Mouse (Mus musculus): ENCODE data around the gene Gng3. TPM values are rescaled to one million over a fixed set of nuclear protein-coding genes. Genes with fewer than 3 reads are reported as not detected.
"Not testable (repeated sequence)": the region's sequence is repeated elsewhere in the genome, so short reads cannot be mapped to it uniquely, and the experiment has no call there.

Gene Gng3
- polyA plus RNA-seq, 1 experiment from 2014 or later: 30.5 TPM

GRCm38 (mm10) chr19:8870838-8871237 lies 31.8 kb upstream of the Gng3 start:
- H3K27ac ChIP-seq: peak overlapping the region; percentile 84
- peak overlapping the region; percentile 98 for H3K9ac ChIP-seq
- 56% methylated on average over 9 of the region's 9 CpGs for WGBS
- H3K9me3 ChIP-seq: no peaks in the 10 kb centered on the region
- ATAC-seq (ENCODE audit: insufficient number of reproducible peaks, insufficient read depth, low FRiP score, low TSS enrichment): no peak; the same call in 1 of the 2 replicates
- H3K4me3 ChIP-seq: peak overlapping the region; percentile 98
- H3K27me3 ChIP-seq: no peaks in the 10 kb centered on the region
- H3K36me3 ChIP-seq: peaks cover 28% of the 10 kb centered on the region
- peaks cover 7% of the 10 kb centered on the region for H3K4me1 ChIP-seq
- H3K4me2 ChIP-seq (replicated peaks): peak overlapping the region; percentile 88

GRCm38 (mm10) chr19:8870381-8870780 lies 31.4 kb upstream of the Gng3 start:
- H3K4me3 ChIP-seq: peak overlapping the region; percentile 98; the same call in 1 of the 2 replicates
- not testable (repeated sequence) for H3K27ac ChIP-seq; H3K9ac ChIP-seq; H3K4me1 ChIP-seq; H3K9me3 ChIP-seq; H3K27me3 ChIP-seq; ATAC-seq (ENCODE audit: insufficient number of reproducible peaks, insufficient read depth, low FRiP score, low TSS enrichment)
- peak overlapping the region; percentile 88; the same call in 1 of the 2 replicates for H3K4me2 ChIP-seq (replicated peaks)
- H3K36me3 ChIP-seq: peaks cover 23% of the 10 kb centered on the region
- 63% methylated on average over 3 of the region's 3 CpGs for WGBS

DNA sequence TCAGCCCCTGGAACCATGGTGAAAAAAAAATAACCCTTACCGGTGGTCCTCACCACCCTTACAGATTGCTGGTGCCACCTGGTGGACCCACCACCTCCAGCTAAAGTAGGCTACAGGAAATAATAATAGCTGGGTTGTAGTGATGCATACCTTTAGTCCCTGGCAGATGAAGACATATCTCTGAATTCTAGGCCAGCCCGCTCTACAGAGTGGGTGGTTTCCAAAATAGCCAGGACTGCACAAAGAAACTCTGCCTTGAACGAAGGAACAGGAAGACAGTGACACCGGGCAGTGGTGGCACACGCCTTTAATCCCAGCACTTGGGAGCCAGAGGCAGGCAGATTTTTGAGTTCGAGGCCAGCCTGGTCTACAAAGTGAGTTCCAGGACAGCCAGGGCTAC lies 25.3 kb upstream of the Gng3 start:
- H3K9ac ChIP-seq: no peak overlapping the region
- H3K27ac ChIP-seq: no peak overlapping the region
- H3K4me2 ChIP-seq (replicated peaks): no peak overlapping the region
- H3K4me3 ChIP-seq: no peak overlapping the region
- no peaks in the 10 kb centered on the region for H3K4me1 ChIP-seq
- 85% methylated on average over 6 of the region's 6 CpGs for WGBS
- H3K27me3 ChIP-seq: no peaks in the 10 kb centered on the region
- no peaks in the 10 kb centered on the region for H3K9me3 ChIP-seq
- ATAC-seq (ENCODE audit: insufficient number of reproducible peaks, insufficient read depth, low FRiP score, low TSS enrichment): no peak
- no peaks in the 10 kb centered on the region for H3K36me3 ChIP-seq

DNA sequence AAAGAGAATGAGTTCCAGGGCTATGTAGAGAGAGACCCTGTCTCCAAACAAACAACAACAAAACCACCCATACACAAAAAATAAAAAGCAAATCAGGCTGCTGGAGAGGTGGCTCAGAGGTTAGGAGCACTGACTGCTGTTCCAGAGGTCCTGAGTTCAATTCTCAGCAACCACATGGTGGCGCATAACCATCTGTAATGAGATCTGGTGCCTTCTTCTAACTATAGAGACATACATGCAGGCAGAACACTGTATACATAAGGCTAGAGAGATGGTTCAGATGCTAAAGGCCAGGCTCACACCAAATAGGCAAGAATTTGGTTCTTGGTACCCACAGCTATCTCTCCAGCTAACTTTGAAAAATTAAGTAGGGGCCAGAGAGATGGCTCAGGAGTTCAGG lies 20.0 kb upstream of the Gng3 start:
- Histone ChIP-seq H3K4me2 (replicated peaks) (no peak overlapping the region), H3K4me1 (no peaks in the 10 kb centered on the region), H3K9ac (no peak overlapping the region), H3K4me3 (no peak overlapping the region), H3K27me3 (no peaks in the 10 kb centered on the region), H3K36me3 (no peaks in the 10 kb centered on the region), H3K27ac (no peak overlapping the region), H3K9me3 (no peaks in the 10 kb centered on the region)
- ATAC-seq (ENCODE audit: insufficient number of reproducible peaks, insufficient read depth, low FRiP score, low TSS enrichment): no peak
- WGBS: 11% methylated on average over 1 of the region's 1 CpGs

GRCm38 (mm10) chr19:8857689-8858088 lies 18.7 kb upstream of the Gng3 start:
- no peak overlapping the region for H3K4me2 ChIP-seq (replicated peaks)
- H3K9ac ChIP-seq: no peak overlapping the region
- H3K4me1 ChIP-seq: no peaks in the 10 kb centered on the region
- H3K27me3 ChIP-seq: no peaks in the 10 kb centered on the region
- H3K9me3 ChIP-seq: no peaks in the 10 kb centered on the region
- WGBS: 40% methylated on average over 4 of the region's 4 CpGs
- H3K36me3 ChIP-seq: no peaks in the 10 kb centered on the region
- no peak overlapping the region for H3K27ac ChIP-seq
- no peak overlapping the region for H3K4me3 ChIP-seq
- no peak for ATAC-seq (ENCODE audit: insufficient number of reproducible peaks, insufficient read depth, low FRiP score, low TSS enrichment)

GRCm38 (mm10) chr19:8853117-8853516 lies 14.1 kb upstream of the Gng3 start:
- Histone ChIP-seq H3K27me3 (no peaks in the 10 kb centered on the region), H3K9ac (no peak overlapping the region), H3K27ac (no peak overlapping the region), H3K4me3 (no peak overlapping the region), H3K36me3 (no peaks in the 10 kb centered on the region), H3K4me2 (replicated peaks) (no peak overlapping the region), H3K9me3 (no peaks in the 10 kb centered on the region), H3K4me1 (peaks cover 3% of the 10 kb centered on the region; the same call in 1 of the 2 replicates)
- WGBS: 86% methylated on average over 3 of the region's 3 CpGs
- no peak for ATAC-seq (ENCODE audit: insufficient number of reproducible peaks, insufficient read depth, low FRiP score, low TSS enrichment)

GRCm38 (mm10) chr19:8852236-8852928 lies 13.4 kb upstream of the Gng3 start:
- ATAC-seq (ENCODE audit: insufficient number of reproducible peaks, insufficient read depth, low FRiP score, low TSS enrichment): no peak
- H3K27me3 ChIP-seq: no peaks in the 10 kb centered on the region
- H3K4me1 ChIP-seq: peaks cover 3% of the 10 kb centered on the region; the same call in 1 of the 2 replicates
- no peaks in the 10 kb centered on the region for H3K9me3 ChIP-seq
- no peak overlapping the region for H3K4me3 ChIP-seq
- no peak overlapping the region for H3K9ac ChIP-seq
- H3K4me2 ChIP-seq (replicated peaks): no peak overlapping the region
- H3K36me3 ChIP-seq: peaks cover 6% of the 10 kb centered on the region; the same call in 1 of the 2 replicates
- H3K27ac ChIP-seq: no peak overlapping the region
- 59% methylated on average over 10 of the region's 10 CpGs for WGBS

DNA sequence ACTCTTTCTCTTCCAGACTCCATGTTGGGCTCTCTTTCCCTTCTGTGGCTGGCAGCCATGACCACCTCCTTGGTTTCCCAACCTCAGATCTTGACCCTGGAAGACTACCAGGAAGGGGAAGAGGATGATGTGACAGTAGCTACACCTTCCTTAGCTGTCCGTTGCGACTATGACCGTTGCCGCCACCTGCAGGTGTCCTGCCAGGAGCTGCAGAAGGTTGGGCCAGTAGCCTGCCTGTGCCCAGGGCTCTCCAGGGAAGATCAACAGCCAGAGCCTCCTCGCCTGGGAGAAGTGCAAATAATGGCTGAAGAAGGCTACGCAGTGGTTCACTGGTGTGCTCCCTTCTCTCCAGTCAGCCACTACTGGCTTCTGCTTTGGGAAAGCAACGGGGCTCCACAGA lies 12.6 kb upstream of the Gng3 start:
- H3K27me3 ChIP-seq: no peaks in the 10 kb centered on the region
- H3K27ac ChIP-seq: no peak overlapping the region
- ATAC-seq (ENCODE audit: insufficient number of reproducible peaks, insufficient read depth, low FRiP score, low TSS enrichment): no peak
- H3K36me3 ChIP-seq: peaks cover 13% of the 10 kb centered on the region
- no peak overlapping the region for H3K9ac ChIP-seq
- 60% methylated on average over 7 of the region's 7 CpGs for WGBS
- peaks cover 3% of the 10 kb centered on the region; the same call in 1 of the 2 replicates for H3K4me1 ChIP-seq
- H3K4me3 ChIP-seq: no peak overlapping the region
- H3K9me3 ChIP-seq: no peaks in the 10 kb centered on the region
- no peak overlapping the region for H3K4me2 ChIP-seq (replicated peaks)

DNA sequence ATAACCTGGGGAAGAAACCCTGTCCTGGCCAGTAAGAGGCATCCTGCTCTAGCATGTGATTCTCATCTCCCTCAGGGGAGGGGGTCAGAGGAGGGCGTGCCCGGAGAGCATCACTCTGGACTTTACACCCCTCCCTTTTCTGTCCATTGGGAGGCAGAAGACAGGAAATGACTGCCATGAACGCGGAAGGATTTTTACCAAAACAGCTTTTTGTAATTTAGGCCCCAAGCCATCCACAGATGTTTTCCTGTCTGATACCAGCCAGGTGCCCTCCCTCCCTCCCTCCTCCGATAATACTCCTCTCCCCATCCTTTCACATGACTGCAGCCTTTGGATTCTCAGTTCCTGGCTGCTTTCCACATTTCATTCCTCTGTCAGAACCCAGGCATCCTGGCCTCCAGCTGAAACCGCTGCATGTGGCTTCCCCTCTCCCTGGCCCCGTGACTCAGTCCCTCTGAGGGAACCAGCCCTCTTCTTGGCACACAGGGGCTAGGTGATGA lies 11.5 kb upstream of the Gng3 start, which contains the start of gene Lrrn4cl:
Gene Lrrn4cl, plus strand, starts transcription at position 367 of the 500 bp plus-strand sequence.
- 16% methylated on average over 7 of the region's 7 CpGs for WGBS

GRCm38 (mm10) chr19:8848356-8848755 lies 9.4 kb upstream of the Gng3 start:
- H3K9me3 ChIP-seq: no peaks in the 10 kb centered on the region
- H3K4me2 ChIP-seq (replicated peaks): no peak overlapping the region
- no peak for ATAC-seq (ENCODE audit: insufficient number of reproducible peaks, insufficient read depth, low FRiP score, low TSS enrichment)
- peaks cover 20% of the 10 kb centered on the region for H3K36me3 ChIP-seq
- H3K27ac ChIP-seq: no peak overlapping the region
- H3K4me1 ChIP-seq: peaks cover 3% of the 10 kb centered on the region; the same call in 1 of the 2 replicates
- 68% methylated on average over 5 of the region's 5 CpGs for WGBS
- H3K27me3 ChIP-seq: no peaks in the 10 kb centered on the region
- H3K4me3 ChIP-seq: no peak overlapping the region
- no peak overlapping the region for H3K9ac ChIP-seq

More for the DNA sequence above, 11.5 kb upstream of the Gng3 start, which contains the start of gene Lrrn4cl:
- Histone ChIP-seq H3K4me3 (no peak within 1 kb of the TSS), H3K27ac (peak within 1 kb of the TSS; percentile 65), H3K27me3 (no peaks in the 10 kb centered on the region), H3K36me3 (peaks cover 20% of the 10 kb centered on the region), H3K9ac (no peak within 1 kb of the TSS), H3K4me1 (peaks cover 3% of the 10 kb centered on the region; the same call in 1 of the 2 replicates), H3K9me3 (no peaks in the 10 kb centered on the region), H3K4me2 (replicated peaks) (peak within 1 kb of the TSS; percentile 6; the same call in 1 of the 2 replicates)
- ATAC-seq (ENCODE audit: insufficient number of reproducible peaks, insufficient read depth, low FRiP score, low TSS enrichment): peak; percentile 70

DNA sequence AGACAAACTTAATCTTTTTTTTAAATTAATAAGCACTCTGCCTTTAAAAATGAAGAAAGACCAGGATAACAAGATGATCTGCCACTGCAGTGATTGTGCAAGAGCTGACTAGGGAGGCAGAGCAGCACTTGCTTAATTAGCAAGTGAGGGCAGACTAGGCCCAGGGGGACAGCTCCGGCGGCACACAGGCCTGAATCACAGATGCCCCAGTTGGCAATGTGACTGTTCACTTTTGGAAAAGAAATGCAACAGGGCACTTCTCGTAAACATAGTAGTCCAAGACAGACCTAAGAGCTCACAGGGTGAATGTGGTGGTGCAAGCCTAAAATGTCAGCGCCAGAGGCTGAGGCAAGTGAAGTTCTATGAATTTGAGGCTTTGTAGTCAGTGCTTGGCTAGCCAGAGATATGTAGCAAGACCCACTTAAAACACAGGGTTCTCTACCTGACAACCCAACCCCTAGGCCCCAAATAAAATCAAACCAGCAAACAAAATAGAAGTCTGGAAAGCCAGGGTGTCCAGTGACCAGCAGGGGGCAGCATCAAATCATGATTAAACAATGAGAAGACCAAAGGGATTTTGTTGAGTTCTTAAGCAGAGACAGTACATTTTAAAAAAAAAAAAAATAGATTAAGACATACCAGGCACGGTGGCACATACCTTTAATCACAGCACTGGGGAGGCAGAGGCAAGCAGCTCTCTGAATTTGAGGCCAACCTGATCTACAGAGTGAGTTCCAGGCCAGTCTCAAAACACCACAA lies 5.6 kb upstream of the Gng3 start:
- Histone ChIP-seq H3K4me2 (replicated peaks) (no peak overlapping the region), H3K9ac (no peak overlapping the region), H3K27me3 (no peaks in the 10 kb centered on the region), H3K4me3 (no peak overlapping the region), H3K9me3 (no peaks in the 10 kb centered on the region), H3K36me3 (peaks cover 25% of the 10 kb centered on the region), H3K4me1 (peaks cover 16% of the 10 kb centered on the region), H3K27ac (no peak overlapping the region)
- WGBS: 61% methylated on average over 5 of the region's 5 CpGs
- ATAC-seq (ENCODE audit: insufficient number of reproducible peaks, insufficient read depth, low FRiP score, low TSS enrichment): no peak

All from embryonic facial prominence, embryonic 12.5 days (tissue).